In the genomic region with DNA sequence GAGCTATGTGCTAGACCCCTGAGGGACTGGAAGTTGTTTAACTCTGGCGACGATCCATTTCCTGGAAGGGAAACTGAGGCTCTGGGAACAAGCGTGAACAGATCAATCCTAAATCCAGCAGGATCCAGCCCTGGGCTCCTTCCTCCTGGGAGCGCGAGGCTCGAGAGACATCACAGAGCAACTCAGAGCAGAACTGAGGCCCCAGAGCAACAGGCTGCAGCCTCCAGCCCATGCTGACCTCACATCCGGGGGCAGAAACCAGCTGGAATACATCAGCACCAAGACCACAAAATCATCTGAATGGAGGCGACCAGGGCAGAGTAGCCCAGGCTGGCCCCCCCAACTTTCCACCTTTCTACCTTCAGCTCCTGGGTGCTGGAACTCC, we compare ENCODE assay signal across 8 mouse cellular contexts. TPM values are rescaled to one million over a fixed set of nuclear protein-coding genes. Genes with fewer than 3 reads are reported as not detected.
DNase-seq lines count a peak whose midpoint lies in the region; ATAC-seq and TF ChIP-seq lines count a peak whose summit lies in the region.

No protein-coding gene starts in this region.

- no peak for TF ChIP-seq CTCF in heart, postnatal 0 days (IDR thresholded peaks at IDR 0.05; ENCODE audit: low read depth)
- no peak for TF ChIP-seq CTCF in thymus, adult 2 months (IDR thresholded peaks at IDR 0.05; ENCODE audit: borderline replicate concordance, control insufficient read depth, extremely low read depth, insufficient read depth, low read length, poor library complexity)

- peak overlapping the region; percentile 13; the same call in 1 of the 2 replicates for H3K27ac ChIP-seq in hindbrain, embryonic 10.5 days
- no peak overlapping the region for H3K27ac ChIP-seq in hindbrain, embryonic 11.5 days (ENCODE audit: low read depth, low read length)
- H3K27ac ChIP-seq in heart, postnatal 0 days (ENCODE audit: low read depth): no peak overlapping the region
- H3K27ac ChIP-seq in limb, embryonic 11.5 days (replicated peaks; ENCODE audit: low read depth, low read length): peak overlapping the region; percentile 77
- no peak overlapping the region for H3K27ac ChIP-seq in neural tube, embryonic 14.5 days (ENCODE audit: low read depth, low read length)
- H3K27ac ChIP-seq in thymus, adult 2 months (ENCODE audit: control insufficient read depth, insufficient read depth, low read length): no peak overlapping the region

- peaks cover 61% of the 10 kb centered on the region for H3K27me3 ChIP-seq in hindbrain, embryonic 10.5 days (ENCODE audit: insufficient read depth, poor library complexity, severe bottlenecking)
- H3K27me3 ChIP-seq in hindbrain, embryonic 11.5 days (ENCODE audit: control insufficient read depth, insufficient read depth, low read length): peaks cover 8% of the 10 kb centered on the region; the same call in 1 of the 2 replicates
- H3K27me3 ChIP-seq in heart, postnatal 0 days (ENCODE audit: control insufficient read depth, insufficient read depth, low read length): peaks cover 16% of the 10 kb centered on the region
- no peaks in the 10 kb centered on the region for H3K27me3 ChIP-seq in limb, embryonic 11.5 days (ENCODE audit: control insufficient read depth, insufficient read depth, low read length)
- no peaks in the 10 kb centered on the region for H3K27me3 ChIP-seq in neural tube, embryonic 14.5 days (ENCODE audit: control insufficient read depth, insufficient read depth, low read length)
- peaks cover 3% of the 10 kb centered on the region; the same call in 1 of the 2 replicates for H3K27me3 ChIP-seq in thymus, adult 2 months (ENCODE audit: control insufficient read depth, insufficient read depth, low read length)

- 0 out of 2 replicates have a peak, but pooled peaks cover 4% of the 10 kb centered on the region for H3K9me3 ChIP-seq in hindbrain, embryonic 10.5 days
- H3K9me3 ChIP-seq in hindbrain, embryonic 11.5 days (ENCODE audit: control insufficient read depth, low read length): no peaks in the 10 kb centered on the region
- H3K9me3 ChIP-seq in heart, postnatal 0 days (replicated peaks; ENCODE audit: control insufficient read depth, low read length): no peaks in the 10 kb centered on the region
- H3K9me3 ChIP-seq in limb, embryonic 11.5 days (ENCODE audit: control insufficient read depth, low read length): no peaks in the 10 kb centered on the region
- no peaks in the 10 kb centered on the region for H3K9me3 ChIP-seq in neural tube, embryonic 14.5 days (ENCODE audit: control insufficient read depth, low read length)

- DNase-seq in hindbrain, embryonic 10.5 days (ENCODE audit: low spot score): peak; percentile 30
- DNase-seq in hindbrain, embryonic 11.5 days (ENCODE audit: low spot score): no peak
- no peak for DNase-seq in heart, postnatal 0 days (ENCODE audit: low spot score)
- peak; percentile 69 for DNase-seq in limb, embryonic 11.5 days (ENCODE audit: low spot score)
- DNase-seq in thymus, adult 2 months: no peak
- no peak for DNase-seq in layer of hippocampus, postnatal 36 days
- no peak for DNase-seq in spleen, postnatal 36 days (ENCODE audit: low spot score in 2 of 2)

- H3K4me2 ChIP-seq in hindbrain, embryonic 11.5 days (replicated peaks; ENCODE audit: low read depth, low read length): no peak overlapping the region
- 0 out of 2 replicates have a peak overlapping the region, but pooled peaks have one; percentile 11 for H3K4me2 ChIP-seq in heart, postnatal 0 days (ENCODE audit: low read depth, low read length)
- H3K4me2 ChIP-seq in limb, embryonic 11.5 days (ENCODE audit: low read depth, severe bottlenecking): peak overlapping the region; percentile 32
- peak overlapping the region; percentile 23; the same call in 1 of the 2 replicates for H3K4me2 ChIP-seq in neural tube, embryonic 14.5 days (ENCODE audit: low read depth, low read length)

- no peak overlapping the region for H3K9ac ChIP-seq in hindbrain, embryonic 11.5 days (ENCODE audit: low read depth, low read length)
- no peak overlapping the region for H3K9ac ChIP-seq in heart, postnatal 0 days (replicated peaks; ENCODE audit: low read depth, low read length)
- H3K9ac ChIP-seq in limb, embryonic 11.5 days (ENCODE audit: low read length): no peak overlapping the region; the same call in 1 of the 2 replicates
- no peak overlapping the region for H3K9ac ChIP-seq in neural tube, embryonic 14.5 days (replicated peaks; ENCODE audit: low read depth, low read length)

- 27% methylated on average over 8 of the region's 8 CpGs for WGBS in hindbrain, embryonic 10.5 days
- WGBS in hindbrain, embryonic 11.5 days: 23% methylated on average over 8 of the region's 8 CpGs
- 20% methylated on average over 8 of the region's 8 CpGs for WGBS in heart, postnatal 0 days
- WGBS in limb, embryonic 11.5 days: 1% methylated on average over 8 of the region's 8 CpGs
- WGBS in neural tube, embryonic 14.5 days: 15% methylated on average over 8 of the region's 8 CpGs
- WGBS in thymus, adult 2 months: 21% methylated on average over 8 of the region's 8 CpGs

- H3K4me1 ChIP-seq in hindbrain, embryonic 10.5 days (replicated peaks): peaks cover 32% of the 10 kb centered on the region
- H3K4me1 ChIP-seq in hindbrain, embryonic 11.5 days (replicated peaks; ENCODE audit: control insufficient read depth, insufficient read depth, low read length): no peaks in the 10 kb centered on the region
- peaks cover 14% of the 10 kb centered on the region for H3K4me1 ChIP-seq in heart, postnatal 0 days (ENCODE audit: control insufficient read depth, insufficient read depth)
- peaks cover 33% of the 10 kb centered on the region for H3K4me1 ChIP-seq in limb, embryonic 11.5 days (ENCODE audit: control insufficient read depth, insufficient read depth, low read length)
- H3K4me1 ChIP-seq in neural tube, embryonic 14.5 days (ENCODE audit: control insufficient read depth, insufficient read depth, low read length): peaks cover 19% of the 10 kb centered on the region; the same call in 1 of the 2 replicates
- peaks cover 9% of the 10 kb centered on the region for H3K4me1 ChIP-seq in thymus, adult 2 months (replicated peaks; ENCODE audit: control insufficient read depth, insufficient read depth, low read length)

- peak overlapping the region; percentile 31 for H3K4me3 ChIP-seq in hindbrain, embryonic 10.5 days
- H3K4me3 ChIP-seq in hindbrain, embryonic 11.5 days (ENCODE audit: low read depth, low read length): no peak overlapping the region
- H3K4me3 ChIP-seq in heart, postnatal 0 days (ENCODE audit: low read depth, low read length): no peak overlapping the region
- peak overlapping the region; percentile 5; the same call in 1 of the 2 replicates for H3K4me3 ChIP-seq in limb, embryonic 11.5 days (ENCODE audit: low read depth, low read length)
- H3K4me3 ChIP-seq in neural tube, embryonic 14.5 days (ENCODE audit: low read depth, low read length): no peak overlapping the region
- no peak overlapping the region for H3K4me3 ChIP-seq in thymus, adult 2 months (ENCODE audit: control insufficient read depth, insufficient read depth, low read length)

- no peak for TF ChIP-seq EP300 in heart, postnatal 0 days (IDR thresholded peaks at IDR 0.05; ENCODE audit: low read depth)

- no peak for ATAC-seq in hindbrain, embryonic 11.5 days (ENCODE audit: low FRiP score)
- no peak for ATAC-seq in heart, postnatal 0 days (ENCODE audit: insufficient read depth, low read depth)
- no peak for ATAC-seq in limb, embryonic 11.5 days (ENCODE audit: insufficient number of reproducible peaks, low FRiP score, low TSS enrichment, low read depth)
- no peak for ATAC-seq in neural tube, embryonic 14.5 days (ENCODE audit: low read depth)

- no peak for TF ChIP-seq POLR2A in thymus, adult 2 months (IDR thresholded peaks at IDR 0.05; ENCODE audit: control insufficient read depth, extremely low read depth, insufficient read depth, low read length, poor library complexity)

- H3K36me3 ChIP-seq in hindbrain, embryonic 10.5 days: no peaks in the 10 kb centered on the region
- H3K36me3 ChIP-seq in hindbrain, embryonic 11.5 days (ENCODE audit: control insufficient read depth, insufficient read depth, low read length): no peaks in the 10 kb centered on the region
- no peaks in the 10 kb centered on the region for H3K36me3 ChIP-seq in heart, postnatal 0 days (replicated peaks; ENCODE audit: control insufficient read depth, insufficient read depth, low read length)
- H3K36me3 ChIP-seq in limb, embryonic 11.5 days (ENCODE audit: control insufficient read depth, insufficient read depth, low read length): no peaks in the 10 kb centered on the region
- H3K36me3 ChIP-seq in neural tube, embryonic 14.5 days (ENCODE audit: control insufficient read depth, insufficient read depth, low read length): no peaks in the 10 kb centered on the region
- no peaks in the 10 kb centered on the region for H3K36me3 ChIP-seq in thymus, adult 2 months (ENCODE audit: control insufficient read depth, insufficient read depth, low read length)

RNA-seq across cellular contexts. Expression of a gene that starts 29.8 kb away (rescaled TPM):
- 3.9 and 6.5 TPM in 2 replicates for polyA plus RNA-seq in hindbrain, embryonic 10.5 days (2016; fragmentation: Nextera tagmentation; extraction: Ambion mirVana)
- 4.8 and 6.5 TPM in 2 replicates for polyA plus RNA-seq in hindbrain, embryonic 11.5 days (2014; fragmentation: Nextera tagmentation; extraction: Ambion mirVana)
- 0.97 and 5.0 TPM in 2 replicates for total RNA-seq in heart, postnatal 0 days (2014; rRNA removed; ENCODE audit: low replicate concordance)
- 0.97 and 1.3 TPM in 2 replicates for polyA plus RNA-seq in heart, postnatal 0 days (2015; fragmentation: Nextera tagmentation; extraction: Ambion mirVana)
- polyA plus RNA-seq in limb, embryonic 11.5 days (2014; fragmentation: Nextera tagmentation; extraction: Ambion mirVana): 2.4 and 2.5 TPM in 2 replicates
- 5.3 and 7.0 TPM in 2 replicates for polyA plus RNA-seq in neural tube, embryonic 14.5 days (2014; fragmentation: Nextera tagmentation; extraction: Ambion mirVana)
- 15.3 and 18.4 TPM in 2 replicates for polyA plus RNA-seq in thymus, adult 2 months (2012; rRNA removed)
- 1 to 10 TPM; 4.6 to 5.8 TPM for total RNA-seq in layer of hippocampus, postnatal 36 days (2021)

Comparison
In these comparisons a context has a peak if more than half of its experiments do, and no peak if none do; other contexts are left out.
1. DNase-seq: peak in hindbrain, embryonic 10.5 days (single experiment) and limb, embryonic 11.5 days (single experiment); none in hindbrain, embryonic 11.5 days (single experiment), heart, postnatal 0 days (single experiment), thymus, adult 2 months (single experiment), layer of hippocampus, postnatal 36 days (0 of 2) and spleen, postnatal 36 days (0 of 2).
2. H3K27ac ChIP-seq: peak in hindbrain, embryonic 10.5 days (single experiment) and limb, embryonic 11.5 days (single experiment); none in hindbrain, embryonic 11.5 days (single experiment), heart, postnatal 0 days (single experiment), neural tube, embryonic 14.5 days (single experiment) and thymus, adult 2 months (single experiment).
3. H3K4me3 ChIP-seq: peak in hindbrain, embryonic 10.5 days (single experiment) and limb, embryonic 11.5 days (single experiment); none in hindbrain, embryonic 11.5 days (single experiment), heart, postnatal 0 days (single experiment), neural tube, embryonic 14.5 days (single experiment) and thymus, adult 2 months (single experiment).